Mouse (Mus musculus) neural tube, embryonic 13.5 days (tissue): ENCODE measurements at regions not wholly inside any gene's neighbourhood (a gene's known extent, or its start where the extent isn't known, plus 50 kb on each side); places are given as distances from the start of the nearest gene placed in this dataset.

ENCODE experiments used
- ATAC-seq: fragments of 200-750 bp; cut with Nextera tagmentation; 2 replicates; pipeline ENCODE4 v1.8.0; 2017; ENCODE audit warnings: low read depth, mild to moderate bottlenecking, moderate TSS enrichment, moderate library complexity
- H3K27ac ChIP-seq: fragments of 300-500 bp; sonication (generic); replicated peaks from 2 replicates; pipeline ENCODE4 v1.5.1; 2015; ENCODE audit warnings: moderate library complexity, mild to moderate bottlenecking, inconsistent platforms
- H3K27me3 ChIP-seq: fragments of 300-500 bp; sonication (generic); 2 replicates; pipeline ENCODE4 v1.6.1; 2015; ENCODE audit warnings: mild to moderate bottlenecking, inconsistent platforms
- H3K36me3 ChIP-seq: fragments of 300-500 bp; sonication (generic); 2 replicates; pipeline ENCODE4 v1.6.1; 2015; ENCODE audit warnings: mild to moderate bottlenecking, inconsistent platforms
- H3K4me1 ChIP-seq: fragments of 300-500 bp; sonication (generic); replicated peaks from 2 replicates; pipeline ENCODE4 v1.6.1; 2015; ENCODE audit warnings: inconsistent platforms
- H3K4me2 ChIP-seq: fragments of 300-500 bp; sonication (generic); 2 replicates; pipeline ENCODE4 v1.6.1; 2015; ENCODE audit warnings: inconsistent platforms, mild to moderate bottlenecking, moderate library complexity
- H3K4me3 ChIP-seq: fragments of 300-500 bp; sonication (generic); 2 replicates; pipeline ENCODE4 v1.5.1; 2015; ENCODE audit warnings: mild to moderate bottlenecking, inconsistent platforms
- H3K9ac ChIP-seq: fragments of 300-500 bp; sonication (generic); 2 replicates; pipeline ENCODE4 v1.6.1; 2015; ENCODE audit warnings: moderate library complexity, mild to moderate bottlenecking, inconsistent platforms
- H3K9me3 ChIP-seq: fragments of 300-500 bp; sonication (generic); 2 replicates; pipeline ENCODE4 v1.6.1; 2016; ENCODE audit warnings: inconsistent platforms
- WGBS: fragments of 180-500 bp; shearing (Covaris S2); methylation state at CpG from one replicate; pipeline ENCODE4 v1.1.7; 2015; 5-methylcytosine and 5-hydroxymethylcytosine counted together

DNA sequence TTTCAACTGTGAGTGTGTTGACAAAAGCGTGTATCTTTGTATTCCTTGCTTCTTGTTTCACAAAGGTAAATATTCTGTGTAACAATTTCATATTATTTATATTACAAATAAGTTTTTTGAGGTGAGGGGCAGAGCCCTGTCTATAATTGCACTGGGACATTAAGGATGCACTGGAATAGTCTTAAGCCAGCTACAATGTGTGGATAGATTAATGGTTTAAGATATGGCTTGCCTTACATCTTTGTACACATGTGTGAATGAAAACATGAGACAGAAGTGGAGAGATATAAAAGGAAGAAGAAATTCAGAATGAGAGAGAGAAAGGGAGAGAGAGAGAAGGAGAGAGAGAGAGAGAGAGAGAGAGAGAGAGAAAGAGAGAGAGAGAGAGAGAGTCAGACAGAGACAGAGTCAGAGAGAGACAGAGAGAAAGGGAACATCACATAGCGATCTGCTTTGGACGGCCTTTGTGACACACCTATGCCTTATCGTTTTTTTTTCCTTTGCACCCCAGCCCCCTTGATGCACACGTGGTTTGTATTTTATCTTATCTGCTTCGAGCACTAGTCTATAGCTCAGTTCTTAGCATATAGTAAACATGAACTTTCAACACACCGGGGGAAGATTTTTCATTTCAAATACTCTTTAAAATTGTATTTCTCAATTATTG is 136.3 kb downstream of the Bmp2 start:
- ATAC-seq, result no peak
- Histone ChIP-seq H3K27me3 (no peaks in the 10 kb centered on the region), H3K9me3 (no peaks in the 10 kb centered on the region), H3K9ac (no peak overlapping the region), H3K4me1 (no peaks in the 10 kb centered on the region), H3K4me3 (no peak overlapping the region), H3K4me2 (no peak overlapping the region), H3K36me3 (no peaks in the 10 kb centered on the region), H3K27ac (no peak overlapping the region)
- WGBS, result 89% methylated on average over 7 of the region's 7 CpGs

DNA sequence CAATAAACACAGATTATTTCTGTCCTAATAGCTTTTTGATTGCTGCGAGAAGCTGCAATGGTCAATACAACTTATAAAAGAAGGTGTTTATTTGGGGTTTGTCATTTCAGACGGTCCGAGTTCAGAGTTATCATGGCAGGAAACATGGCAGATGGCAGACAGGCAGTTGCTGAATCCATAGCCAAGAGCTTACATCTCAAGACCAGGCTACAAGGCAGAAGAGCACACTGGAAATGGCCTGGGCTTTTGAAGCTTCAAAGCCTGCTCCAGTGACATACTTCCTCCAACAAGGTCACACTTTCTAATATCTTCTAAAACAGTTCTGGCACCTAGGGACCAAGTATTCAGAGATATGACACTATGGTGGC is 136.8 kb downstream of the Bmp2 start:
- Histone ChIP-seq H3K27ac (no peak overlapping the region), H3K27me3 (no peaks in the 10 kb centered on the region), H3K9ac (no peak overlapping the region), H3K36me3 (no peaks in the 10 kb centered on the region), H3K4me1 (no peaks in the 10 kb centered on the region), H3K9me3 (no peaks in the 10 kb centered on the region), H3K4me3 (no peak overlapping the region), H3K4me2 (no peak overlapping the region)
- WGBS, result 90% methylated on average over 3 of the region's 3 CpGs
- ATAC-seq, result no peak

DNA sequence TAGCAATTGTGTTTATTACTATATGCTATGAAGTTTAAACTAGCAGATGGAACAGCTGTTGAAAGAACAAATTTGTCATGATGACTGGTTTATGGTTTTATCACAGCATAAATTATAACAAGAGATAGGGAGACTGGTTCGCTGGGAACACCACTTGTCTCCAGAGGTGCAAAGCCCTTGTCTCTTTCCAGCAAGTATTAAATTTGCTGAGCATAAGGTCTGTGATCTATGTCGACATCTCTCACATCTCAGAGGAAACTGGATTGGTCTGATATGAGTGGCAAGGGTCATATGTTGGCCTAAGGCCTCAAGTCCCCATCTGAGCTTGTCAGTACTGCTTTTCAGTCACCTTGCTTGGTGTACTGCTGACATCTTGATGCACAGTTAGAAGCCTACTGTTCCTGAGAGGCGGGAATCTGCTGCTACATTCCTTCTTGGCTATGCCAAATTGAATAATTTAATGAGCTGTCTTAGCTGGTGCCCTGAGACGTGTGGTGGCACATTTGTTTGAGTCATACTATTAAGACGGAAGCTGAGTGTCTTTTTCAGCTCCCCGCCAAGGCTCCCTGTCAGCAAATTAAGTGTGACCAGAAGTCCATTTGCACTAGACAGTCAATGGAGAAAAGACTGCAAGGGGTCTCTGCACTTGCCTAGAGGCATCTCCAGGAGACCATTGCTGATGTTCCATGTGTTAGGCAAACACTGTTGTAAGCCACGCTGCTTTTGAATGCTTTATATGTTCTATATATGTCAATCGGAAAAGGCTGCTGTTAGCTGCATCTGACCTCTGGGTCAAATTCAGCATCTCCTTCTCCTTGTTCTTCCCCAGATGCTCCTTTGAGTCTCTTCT is 157.0 kb downstream of the Bmp2 start:
- peaks cover 6% of the 10 kb centered on the region; the same call in 1 of the 2 replicates for H3K4me1 ChIP-seq
- 33% methylated on average over 8 of the region's 8 CpGs for WGBS
- peaks cover 12% of the 10 kb centered on the region; the same call in 1 of the 2 replicates for H3K27me3 ChIP-seq
- H3K36me3 ChIP-seq, result no peaks in the 10 kb centered on the region
- ATAC-seq, result no peak
- H3K4me3 ChIP-seq, result no peak overlapping the region
- no peak overlapping the region for H3K27ac ChIP-seq
- H3K4me2 ChIP-seq, result no peak overlapping the region
- no peaks in the 10 kb centered on the region for H3K9me3 ChIP-seq
- no peak overlapping the region for H3K9ac ChIP-seq

DNA sequence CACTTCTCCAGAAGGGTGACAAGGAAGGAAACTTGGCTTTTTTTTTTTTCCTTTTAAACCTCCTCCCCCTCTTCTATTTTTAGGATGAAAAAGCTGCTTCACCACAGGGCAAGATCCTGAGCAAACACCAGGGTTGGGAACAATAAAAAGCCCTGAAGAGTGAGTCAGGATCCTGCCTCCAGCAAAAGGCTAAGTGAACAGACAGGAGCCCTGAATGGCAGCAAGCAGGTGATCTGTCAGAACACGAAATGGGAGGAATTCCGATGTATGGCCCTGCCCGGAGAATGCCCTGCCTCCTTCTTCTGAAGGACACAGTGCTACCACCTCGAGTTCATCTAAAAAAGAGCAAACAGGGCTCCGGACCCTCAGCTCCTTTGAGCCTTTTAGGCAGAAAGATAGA is 164.3 kb downstream of the Bmp2 start:
- Histone ChIP-seq H3K4me2 (no peak overlapping the region), H3K4me1 (no peaks in the 10 kb centered on the region), H3K4me3 (no peak overlapping the region), H3K27ac (no peak overlapping the region), H3K9ac (no peak overlapping the region), H3K9me3 (no peaks in the 10 kb centered on the region), H3K27me3 (no peaks in the 10 kb centered on the region), H3K36me3 (no peaks in the 10 kb centered on the region)
- WGBS, result 73% methylated on average over 5 of the region's 5 CpGs
- no peak for ATAC-seq

DNA sequence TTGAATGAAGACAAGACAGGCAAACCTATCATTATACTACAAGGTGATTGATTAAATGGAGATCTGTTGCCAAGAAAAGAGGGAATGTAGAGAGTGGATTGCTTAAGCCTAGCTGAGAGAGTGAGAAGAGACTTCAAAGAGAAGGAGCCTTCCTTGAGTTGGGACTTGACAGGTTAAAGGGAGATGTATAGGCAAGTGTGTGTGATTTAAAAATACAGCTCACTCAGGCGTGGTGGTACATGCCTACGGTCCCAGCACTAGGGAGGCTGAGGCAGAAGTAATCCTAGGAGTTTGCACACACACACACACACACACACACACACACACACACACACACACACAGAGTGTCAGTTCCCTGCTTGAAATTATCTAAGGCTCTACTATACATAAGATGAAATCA is 165.1 kb downstream of the Bmp2 start:
- no peak overlapping the region for H3K4me2 ChIP-seq
- H3K27me3 ChIP-seq, result no peaks in the 10 kb centered on the region
- H3K9ac ChIP-seq, result no peak overlapping the region
- no peaks in the 10 kb centered on the region for H3K36me3 ChIP-seq
- H3K4me3 ChIP-seq, result no peak overlapping the region
- no peaks in the 10 kb centered on the region for H3K9me3 ChIP-seq
- no peak for ATAC-seq
- H3K4me1 ChIP-seq, result no peaks in the 10 kb centered on the region
- WGBS, result 69% methylated on average over 2 of the region's 2 CpGs
- no peak overlapping the region for H3K27ac ChIP-seq

DNA sequence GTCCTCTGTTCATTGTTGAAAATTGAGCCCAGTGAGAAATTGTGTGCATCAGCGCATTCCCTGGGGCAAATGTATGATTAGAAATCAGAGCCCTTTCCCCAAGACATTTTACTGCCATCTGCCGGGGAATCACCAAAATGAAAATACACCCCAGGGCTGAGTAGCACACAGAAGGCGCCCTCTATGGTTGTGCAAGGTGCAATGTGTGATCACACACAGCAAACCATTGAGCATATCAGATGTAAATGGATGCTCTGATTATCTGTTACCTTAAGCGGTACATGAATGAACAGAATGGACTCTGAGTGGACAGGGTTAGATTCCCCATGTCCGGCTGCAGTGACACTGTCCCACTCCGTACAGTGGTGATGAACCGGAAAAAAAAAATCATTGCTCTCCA is 172.4 kb downstream of the Bmp2 start:
- 75% methylated on average over 7 of the region's 7 CpGs for WGBS
- Histone ChIP-seq H3K4me1 (peaks cover 6% of the 10 kb centered on the region; the same call in 1 of the 2 replicates), H3K4me3 (no peak overlapping the region), H3K9me3 (no peaks in the 10 kb centered on the region), H3K4me2 (no peak overlapping the region), H3K27ac (no peak overlapping the region), H3K27me3 (no peaks in the 10 kb centered on the region), H3K9ac (no peak overlapping the region), H3K36me3 (no peaks in the 10 kb centered on the region)
- ATAC-seq, result 0 out of 2 replicates have a peak, but pooled peaks have one; percentile 19

DNA sequence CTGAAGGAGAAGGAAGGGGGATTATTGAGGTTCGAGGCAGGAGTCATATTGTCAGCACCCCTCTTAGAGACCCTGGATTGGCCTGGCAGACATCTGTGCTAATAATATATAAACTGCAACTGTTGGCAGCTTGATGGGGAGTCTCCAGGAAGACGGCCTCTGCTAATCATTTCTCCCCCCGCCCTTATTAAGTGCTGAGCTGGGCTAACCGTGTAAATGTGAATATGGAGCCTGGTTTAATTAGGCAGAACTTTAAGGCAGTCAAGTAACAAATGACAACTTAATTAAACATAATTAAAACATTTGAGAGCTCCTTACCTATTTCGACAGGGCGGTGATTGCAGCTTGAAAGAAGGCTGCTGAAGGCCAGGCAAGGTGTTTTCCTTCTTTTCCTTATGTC is 172.8 kb downstream of the Bmp2 start:
- Histone ChIP-seq H3K4me2 (no peak overlapping the region), H3K4me1 (peaks cover 6% of the 10 kb centered on the region; the same call in 1 of the 2 replicates), H3K36me3 (no peaks in the 10 kb centered on the region), H3K27me3 (no peaks in the 10 kb centered on the region), H3K4me3 (no peak overlapping the region), H3K9me3 (no peaks in the 10 kb centered on the region), H3K27ac (no peak overlapping the region), H3K9ac (no peak overlapping the region)
- 49% methylated on average over 6 of the region's 6 CpGs for WGBS
- peak; percentile 47; the same call in 1 of the 2 replicates for ATAC-seq

DNA sequence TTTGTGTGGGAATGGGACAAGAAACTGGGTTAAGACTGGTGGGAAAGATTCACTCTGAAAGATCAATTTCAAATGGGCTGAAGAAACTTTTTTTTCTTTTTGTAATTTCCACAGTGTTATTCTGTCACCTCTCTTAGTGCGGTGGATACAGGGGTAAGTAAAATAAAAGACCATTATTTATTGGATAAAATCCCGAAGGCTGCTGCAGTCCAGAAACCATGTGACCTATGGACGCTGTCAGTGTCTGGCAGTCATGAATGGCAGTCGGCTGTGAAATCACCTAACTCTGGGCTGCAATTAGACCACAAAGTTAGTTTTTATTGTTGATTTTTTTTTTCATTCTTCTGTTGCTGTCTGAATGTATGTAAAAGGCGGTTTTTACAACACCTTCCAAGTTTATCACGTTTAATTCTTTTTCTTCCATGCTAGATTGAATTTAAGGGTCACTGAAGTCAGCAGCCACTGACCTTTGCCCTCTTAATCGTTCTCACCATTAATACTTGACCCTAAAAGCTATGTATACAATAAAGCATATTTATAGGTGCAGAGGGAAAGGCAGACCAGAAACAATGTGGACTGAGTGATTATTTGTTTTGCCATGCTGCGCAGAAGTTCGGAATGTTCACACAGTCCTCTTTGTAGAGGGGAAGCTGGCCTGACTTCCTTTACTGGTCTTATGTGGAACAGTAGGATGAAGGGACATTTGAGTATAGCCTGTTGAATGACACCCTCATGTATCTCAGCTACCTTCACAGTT is 182.7 kb downstream of the Bmp2 start:
- ATAC-seq, result no peak
- H3K36me3 ChIP-seq, result no peaks in the 10 kb centered on the region
- no peaks in the 10 kb centered on the region for H3K9me3 ChIP-seq
- no peak overlapping the region for H3K27ac ChIP-seq
- H3K4me3 ChIP-seq, result no peak overlapping the region
- no peak overlapping the region for H3K4me2 ChIP-seq
- 26% methylated on average over 9 of the region's 9 CpGs for WGBS
- H3K4me1 ChIP-seq, result no peaks in the 10 kb centered on the region
- H3K9ac ChIP-seq, result no peak overlapping the region
- no peaks in the 10 kb centered on the region for H3K27me3 ChIP-seq

DNA sequence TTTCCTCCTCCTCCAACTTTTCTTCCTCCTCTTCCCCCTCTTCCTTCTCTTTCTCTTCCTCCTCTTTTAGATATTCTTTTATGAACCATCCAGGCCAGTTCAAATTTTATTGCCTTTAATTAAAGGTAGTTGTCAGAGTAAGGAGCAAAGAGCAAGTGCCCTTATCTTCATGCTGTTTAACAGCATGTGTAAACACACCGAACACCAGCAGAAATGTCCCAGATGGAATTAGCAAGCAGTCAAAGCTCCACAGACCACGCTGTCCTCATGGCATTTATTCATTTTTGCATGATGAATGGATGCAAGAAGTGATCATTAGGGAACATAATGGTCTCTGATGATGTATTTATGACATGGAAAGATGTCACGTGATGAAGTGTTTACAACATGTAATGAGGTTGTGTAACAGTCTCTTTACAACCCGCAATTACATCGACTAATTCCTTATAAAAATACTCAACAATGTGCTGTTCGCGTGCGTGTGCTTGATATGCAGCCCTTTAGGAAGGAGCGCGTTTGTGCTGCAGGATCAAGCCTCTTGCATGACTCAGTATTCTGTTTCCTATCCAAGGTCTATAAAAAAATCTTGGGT is 187.0 kb downstream of the Bmp2 start:
- ATAC-seq, result peak; percentile 40; the same call in 1 of the 2 replicates
- Histone ChIP-seq H3K27me3 (no peaks in the 10 kb centered on the region), H3K4me3 (no peak overlapping the region), H3K36me3 (no peaks in the 10 kb centered on the region), H3K9me3 (no peaks in the 10 kb centered on the region), H3K4me1 (no peaks in the 10 kb centered on the region), H3K9ac (no peak overlapping the region), H3K4me2 (no peak overlapping the region), H3K27ac (no peak overlapping the region)
- WGBS, result 65% methylated on average over 10 of the region's 10 CpGs

DNA sequence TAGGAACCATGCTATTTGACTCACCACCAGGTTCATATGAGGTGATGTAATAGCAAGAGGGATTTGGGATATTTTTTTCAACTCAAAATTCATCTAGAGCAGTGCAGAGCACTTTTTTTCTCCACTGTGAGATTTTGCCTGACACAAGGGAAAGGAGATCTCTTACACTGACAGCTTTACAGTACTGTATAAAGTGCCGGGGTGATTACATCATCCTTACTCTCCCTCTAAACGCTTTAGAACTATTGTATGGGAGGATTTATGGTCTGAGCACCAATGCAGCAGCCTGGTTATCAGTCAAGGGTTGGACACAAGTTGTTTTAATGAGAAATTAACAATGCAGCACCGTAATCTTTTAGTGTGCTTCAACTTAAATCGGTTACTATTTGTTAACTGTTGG is 196.5 kb downstream of the Bmp2 start:
- H3K9me3 ChIP-seq, result no peaks in the 10 kb centered on the region
- 25% methylated on average over 4 of the region's 4 CpGs for WGBS

DNA sequence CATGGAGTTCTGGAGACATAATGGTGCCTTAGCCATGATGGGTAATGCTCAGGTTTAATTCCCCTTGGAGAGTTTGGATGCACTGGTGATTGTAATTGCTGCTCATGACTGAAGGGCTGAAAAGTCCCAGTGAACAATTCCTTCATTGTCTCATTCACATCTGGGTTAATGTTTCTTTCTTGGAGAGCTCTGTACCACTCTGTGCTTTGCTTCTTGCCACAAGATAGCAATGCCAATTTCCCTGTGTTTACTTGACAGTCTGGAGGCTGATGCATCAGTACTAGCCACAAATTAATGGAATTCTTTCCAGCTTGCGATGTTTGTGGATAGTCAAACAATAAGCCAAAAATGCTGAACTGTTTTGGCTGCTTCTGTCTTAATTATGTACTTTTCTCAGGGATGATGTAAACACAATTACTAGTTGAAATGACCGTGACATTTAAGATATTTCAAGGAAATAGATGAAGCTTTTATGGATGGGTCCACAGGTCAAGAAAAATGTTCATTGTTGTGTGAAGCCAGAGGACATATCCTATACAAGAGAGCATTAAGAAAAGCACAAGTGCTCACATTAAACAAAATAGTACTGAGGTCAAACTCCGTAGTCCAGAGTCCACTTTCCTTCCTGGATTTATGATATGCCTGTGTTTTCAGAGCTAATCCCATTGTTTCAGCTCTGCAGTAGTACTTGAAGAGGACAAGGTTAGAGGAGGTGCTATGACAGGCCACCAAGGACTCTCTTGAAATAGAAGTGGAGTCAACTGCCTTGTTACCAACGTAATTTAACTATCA is 198.1 kb downstream of the Bmp2 start:
- no peaks in the 10 kb centered on the region for H3K4me1 ChIP-seq
- no peak for ATAC-seq
- H3K4me2 ChIP-seq, result no peak overlapping the region
- WGBS, result 64% methylated on average over 4 of the region's 4 CpGs
- H3K27ac ChIP-seq, result no peak overlapping the region
- H3K9ac ChIP-seq, result no peak overlapping the region
- H3K9me3 ChIP-seq, result no peaks in the 10 kb centered on the region
- no peak overlapping the region for H3K4me3 ChIP-seq
- no peaks in the 10 kb centered on the region for H3K36me3 ChIP-seq
- H3K27me3 ChIP-seq, result no peaks in the 10 kb centered on the region

More for the DNA sequence above, 196.5 kb downstream of the Bmp2 start:
- no peak for ATAC-seq
- H3K9ac ChIP-seq, result no peak overlapping the region
- no peaks in the 10 kb centered on the region for H3K27me3 ChIP-seq
- H3K4me2 ChIP-seq, result no peak overlapping the region
- H3K27ac ChIP-seq, result no peak overlapping the region
- H3K4me1 ChIP-seq, result no peaks in the 10 kb centered on the region
- H3K4me3 ChIP-seq, result no peak overlapping the region
- H3K36me3 ChIP-seq, result no peaks in the 10 kb centered on the region
